Mouse (Mus musculus) MEL-GATA-1-ER (cell line): ENCODE measurements at regions not wholly inside any gene's neighbourhood (a gene's known extent, or its start where the extent isn't known, plus 50 kb on each side); places are given as distances from the start of the nearest gene placed in this dataset.
"Not testable (repeated sequence)": the region's sequence is repeated elsewhere in the genome, so short reads cannot be mapped to it uniquely, and the experiment has no call there.

ENCODE experiments used
- DNase-seq: peaks from one replicate; pipeline ENCODE4 v3.0.0-alpha.2; 2012; ENCODE audit warnings: low read depth; ENCODE audit errors: extremely low read depth

- no peak for DNase-seq
Observed at GRCm38 (mm10) chr9:11206267-11206666, 301.7 kb upstream of the Cntn5 start.

GRCm38 (mm10) chr9:11192183-11192582 lies 287.6 kb upstream of the Cntn5 start:
- DNase-seq: no peak

- DNase-seq: no peak
Observed at GRCm38 (mm10) chr9:11145799-11146198, 241.2 kb upstream of the Cntn5 start.

GRCm38 (mm10) chr9:11126833-11127232 lies 222.3 kb upstream of the Cntn5 start:
- no peak for DNase-seq

- no peak for DNase-seq
Observed at GRCm38 (mm10) chr9:11119153-11119552, 214.6 kb upstream of the Cntn5 start.

- not testable (repeated sequence) for DNase-seq
Observed at GRCm38 (mm10) chr9:11107828-11108227, 203.3 kb upstream of the Cntn5 start.

- not testable (repeated sequence) for DNase-seq
Observed at GRCm38 (mm10) chr9:11107212-11107611, 202.6 kb upstream of the Cntn5 start.

- DNase-seq: no peak
Observed at GRCm38 (mm10) chr9:11106268-11106667, 201.7 kb upstream of the Cntn5 start.

- no peak for DNase-seq
Observed at GRCm38 (mm10) chr9:11103448-11103847, 198.9 kb upstream of the Cntn5 start.

GRCm38 (mm10) chr9:11092874-11093273 lies 188.3 kb upstream of the Cntn5 start:
- DNase-seq: no peak

GRCm38 (mm10) chr9:11067125-11067524 lies 162.6 kb upstream of the Cntn5 start:
- not testable (repeated sequence) for DNase-seq

GRCm38 (mm10) chr9:11062856-11063255 lies 158.3 kb upstream of the Cntn5 start:
- no peak for DNase-seq
